Mouse (Mus musculus): ENCODE data around the gene Ddx41.
"Not testable (repeated sequence)": the region's sequence is repeated elsewhere in the genome, so short reads cannot be mapped to it uniquely, and the experiment has no call there.

Ddx41 gene

DNA sequence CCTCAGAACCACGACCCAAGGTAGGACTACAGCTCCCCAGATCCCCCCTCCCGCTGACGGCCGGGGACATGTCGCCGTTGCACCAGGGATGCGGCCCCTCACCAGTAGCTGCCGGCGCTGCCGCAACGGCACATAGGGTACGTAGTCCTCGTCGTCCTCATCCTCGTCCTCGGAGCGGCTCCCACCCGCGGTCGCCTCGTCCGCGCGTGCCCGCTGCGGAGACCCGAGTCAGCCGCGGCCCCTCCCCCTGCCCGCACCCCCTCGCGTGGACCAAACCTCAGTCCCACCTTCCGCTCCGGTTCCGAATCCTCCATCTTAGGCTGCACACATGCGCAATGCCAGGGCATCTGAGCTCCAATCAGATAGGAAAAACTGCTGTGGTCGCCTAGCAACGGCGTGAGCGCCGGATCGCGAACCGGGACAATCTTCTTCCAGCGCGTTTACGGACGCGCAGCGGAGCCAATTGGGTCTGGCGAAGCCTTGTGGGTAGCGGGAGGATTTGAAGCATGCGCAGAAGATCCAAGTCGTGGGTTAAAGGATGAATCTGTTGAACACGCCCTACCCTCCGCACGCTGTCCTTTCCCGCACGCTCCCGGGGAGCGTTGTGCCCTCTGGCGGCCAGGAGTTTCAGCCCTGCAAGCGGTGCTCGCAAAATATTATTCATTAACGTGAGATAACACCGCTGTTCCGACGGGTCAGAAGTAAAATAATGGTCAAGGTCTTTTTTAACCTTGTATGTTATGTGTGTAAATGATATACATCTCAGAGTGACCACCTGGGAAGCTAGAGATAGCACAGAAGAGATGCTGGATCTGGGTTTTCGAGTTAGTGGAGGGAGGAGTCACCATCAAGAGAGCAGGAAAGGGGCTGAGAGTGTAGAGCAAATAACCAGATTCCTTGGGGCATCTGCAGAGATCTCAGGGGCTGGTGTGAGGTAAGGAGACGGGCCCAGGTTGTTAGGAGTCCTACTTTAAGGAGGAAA is at the start of gene Ddx41:
TSS of gene Ddx41 (minus strand) at position 465 of the 982 bp plus-strand sequence.
- peak; percentile 100 for DNase-seq (ENCODE audit: low spot score)

DNA sequence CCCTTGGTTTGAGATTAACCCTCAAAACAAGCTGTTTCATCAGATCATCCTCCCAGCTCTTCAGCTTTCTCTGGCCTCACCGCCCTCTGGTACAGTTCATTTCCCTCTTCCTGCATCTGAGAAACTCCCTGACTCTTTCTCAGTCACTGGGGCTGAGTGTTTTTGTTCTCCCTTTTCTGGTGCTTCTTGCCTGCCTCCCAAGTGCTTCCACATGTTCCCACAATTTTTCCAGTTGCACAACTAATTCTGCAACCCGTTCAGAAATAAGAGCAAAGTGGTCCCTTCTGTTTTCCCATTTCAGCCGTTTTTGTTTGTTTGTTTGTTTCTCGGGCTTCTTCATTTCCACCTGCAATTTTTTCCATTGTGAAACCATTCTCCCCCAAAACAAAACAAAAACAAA is 41.6 kb upstream of the Ddx41 start:
- no peak for DNase-seq (ENCODE audit: low spot score)

DNA sequence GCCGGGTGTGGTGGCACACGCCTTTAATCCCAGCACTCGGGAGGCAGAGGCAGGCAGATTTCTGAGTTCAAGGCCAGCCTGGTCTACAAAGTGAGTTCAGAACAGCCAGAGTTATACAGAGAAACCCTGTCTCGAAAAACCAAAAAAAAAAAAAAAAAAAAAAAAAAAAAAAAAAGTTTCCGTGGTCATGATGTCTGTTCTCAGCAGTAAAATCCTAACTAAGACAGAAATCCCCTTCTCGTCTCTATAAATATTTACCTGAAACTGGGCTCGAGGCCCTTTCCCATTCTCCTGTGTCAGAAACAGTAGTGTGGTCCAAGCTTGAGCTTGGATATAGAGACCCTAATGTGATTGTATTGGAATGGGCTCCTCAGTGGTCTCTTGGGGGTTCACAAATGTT is 40.4 kb upstream of the Ddx41 start:
- not testable (repeated sequence) for DNase-seq (ENCODE audit: low spot score)

DNA sequence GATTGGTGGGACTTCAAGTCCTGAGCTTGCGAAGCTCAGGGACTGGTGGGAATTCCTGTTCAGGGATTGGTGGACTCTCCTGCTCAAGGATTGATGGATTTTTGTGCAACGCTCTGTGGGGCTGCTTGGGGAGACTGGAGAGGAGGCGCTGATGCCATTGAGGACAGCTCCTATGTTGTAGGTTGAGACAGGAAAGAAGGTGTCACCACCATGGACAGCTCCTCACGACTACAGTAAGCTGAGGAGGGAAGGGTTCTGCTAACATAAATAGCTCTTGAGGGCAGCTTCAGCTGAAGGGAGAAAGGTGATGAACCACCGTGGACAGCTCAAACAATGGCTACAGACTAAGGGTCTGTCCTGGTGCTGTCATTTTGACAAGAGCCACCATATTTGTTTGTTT is 39.5 kb upstream of the Ddx41 start:
- peak; percentile 15 for DNase-seq (ENCODE audit: low spot score)

DNA sequence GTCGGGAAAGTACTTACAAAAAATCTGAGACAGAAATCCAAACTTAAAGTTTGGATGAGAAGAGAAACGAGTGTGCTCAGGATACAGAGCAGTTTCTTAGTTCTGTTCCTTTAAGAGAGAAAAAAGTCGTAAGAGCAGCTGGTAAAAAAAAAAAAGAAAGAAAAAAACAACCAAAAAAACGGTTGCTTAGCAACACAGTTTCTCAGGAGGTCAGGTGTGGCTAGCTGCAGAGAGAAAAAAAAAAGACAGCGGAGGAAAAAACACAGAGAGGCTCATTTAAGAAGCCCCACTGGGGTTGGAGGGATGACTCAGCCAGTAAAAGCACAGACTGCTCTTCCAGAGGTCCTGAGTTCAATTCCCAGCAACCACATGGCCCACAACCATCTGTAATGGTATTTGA is 37.9 kb upstream of the Ddx41 start:
- DNase-seq (ENCODE audit: low spot score), result no peak

DNA sequence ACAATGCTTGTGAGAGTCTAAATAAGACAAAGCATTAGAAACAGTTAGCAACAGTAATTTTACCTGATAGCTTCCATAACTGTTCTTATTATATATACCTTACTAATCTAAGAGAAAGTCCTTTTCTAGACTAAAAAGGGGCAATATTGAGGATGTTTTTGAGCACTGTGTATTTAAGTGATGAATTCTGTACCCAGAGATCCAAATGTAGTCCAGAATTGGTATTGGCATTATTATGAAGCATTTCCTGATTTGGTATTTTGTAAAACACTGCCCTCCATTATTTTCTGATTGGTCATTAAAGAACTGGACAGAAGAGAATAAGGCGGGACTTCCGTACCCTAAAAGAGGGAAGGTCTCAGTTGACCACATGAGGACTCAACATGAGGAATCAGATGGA is 37.0 kb upstream of the Ddx41 start, which contains the start of gene Tmed9:
TSS of gene Tmed9 (plus strand) at position 301 of the 400 bp plus-strand sequence.
- DNase-seq (ENCODE audit: low spot score), result no peak

DNA sequence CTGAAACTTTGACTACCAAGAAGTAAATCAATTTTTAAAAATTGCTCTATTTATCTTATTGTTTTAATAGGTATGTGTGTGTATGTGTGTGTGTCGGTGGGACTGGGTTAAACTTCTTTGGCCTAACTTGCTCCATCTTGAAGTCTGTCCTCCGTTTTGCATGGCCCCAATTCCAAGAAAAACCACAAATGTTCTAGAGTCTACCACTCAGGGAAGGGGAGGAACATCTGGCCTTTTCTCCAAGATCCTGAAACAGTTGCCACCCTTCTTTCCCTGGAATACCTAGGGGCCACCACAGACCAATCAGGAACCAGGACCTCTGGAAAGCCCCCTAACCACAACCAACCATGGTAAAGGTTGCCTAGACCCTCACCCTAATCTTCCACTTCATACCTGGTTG is 35.5 kb upstream of the Ddx41 start:
- DNase-seq (ENCODE audit: low spot score), result no peak

DNA sequence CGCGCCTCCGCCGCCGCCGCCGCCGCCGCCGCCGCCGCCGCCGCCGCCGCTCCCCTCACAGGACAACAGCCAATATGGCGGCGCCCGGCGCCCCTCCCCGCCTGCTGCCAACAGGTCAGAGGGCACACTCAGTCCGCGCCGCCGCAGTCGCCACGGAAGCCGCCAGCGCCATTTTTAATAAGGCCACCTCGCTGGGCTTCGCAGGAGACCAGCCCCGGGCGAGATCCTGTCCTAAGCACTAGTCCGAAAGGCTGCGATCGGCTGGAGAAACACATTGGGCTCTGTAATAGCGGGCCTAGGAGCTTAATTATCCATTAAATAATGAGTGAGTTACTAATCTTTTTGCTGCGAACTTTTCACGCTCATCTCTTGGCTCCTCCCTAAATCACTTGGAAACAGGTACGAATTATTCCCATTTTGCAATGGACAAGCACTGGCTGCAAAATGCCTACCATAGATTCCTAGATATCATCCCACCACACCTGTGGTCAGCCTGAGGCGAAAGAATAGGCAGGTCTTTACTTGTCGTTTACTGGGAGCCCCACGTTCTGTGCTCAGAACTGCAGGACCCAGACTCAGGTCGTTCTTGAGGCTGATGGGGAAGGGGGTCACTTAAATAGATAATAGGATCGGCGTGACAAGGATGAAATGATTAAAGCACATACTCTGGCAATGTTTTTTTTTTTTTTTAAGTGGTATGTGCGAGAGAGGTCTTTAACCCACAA is 34.7 kb upstream of the Ddx41 start, which contains the start of gene Fam193b:
TSS of gene Fam193b (minus strand) at position 94 of the 725 bp plus-strand sequence.
- DNase-seq (ENCODE audit: low spot score), result peak; percentile 96

DNA sequence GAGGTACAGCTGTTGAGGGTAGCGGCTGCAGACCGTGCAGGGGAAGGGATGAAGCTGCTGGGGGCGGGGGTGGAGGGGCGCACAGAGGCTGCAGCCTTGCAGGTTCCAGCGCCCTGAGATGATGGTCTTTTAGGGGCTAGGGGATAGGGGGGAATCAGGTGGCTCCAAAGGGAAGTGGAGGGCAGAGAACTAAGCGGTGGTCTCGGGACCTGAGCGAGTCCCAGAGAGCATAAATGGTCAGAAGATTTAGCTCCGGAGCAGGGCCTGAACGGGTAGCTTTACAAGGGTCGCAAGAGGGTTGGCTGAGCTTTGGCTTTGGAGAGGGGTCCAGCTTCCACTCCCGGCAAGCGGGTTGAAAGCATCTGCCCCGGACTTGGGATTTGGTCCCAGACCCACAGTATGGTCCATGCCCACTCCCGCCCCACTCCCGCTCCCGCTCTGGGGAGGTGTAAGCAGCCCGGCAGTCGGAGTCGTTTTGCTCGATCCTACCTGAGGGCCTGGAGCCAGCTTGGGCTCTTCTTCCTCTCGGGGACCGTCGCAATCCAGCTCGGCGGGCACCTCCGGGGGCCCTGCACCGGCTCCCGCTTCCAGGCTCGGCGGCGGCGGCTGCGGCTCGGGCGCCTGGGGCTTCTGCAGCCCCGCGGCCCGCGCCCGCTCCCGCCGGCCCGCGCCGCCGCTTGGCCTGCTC is 34.0 kb upstream of the Ddx41 start:
- peak; percentile 21 for DNase-seq (ENCODE audit: low spot score)

DNA sequence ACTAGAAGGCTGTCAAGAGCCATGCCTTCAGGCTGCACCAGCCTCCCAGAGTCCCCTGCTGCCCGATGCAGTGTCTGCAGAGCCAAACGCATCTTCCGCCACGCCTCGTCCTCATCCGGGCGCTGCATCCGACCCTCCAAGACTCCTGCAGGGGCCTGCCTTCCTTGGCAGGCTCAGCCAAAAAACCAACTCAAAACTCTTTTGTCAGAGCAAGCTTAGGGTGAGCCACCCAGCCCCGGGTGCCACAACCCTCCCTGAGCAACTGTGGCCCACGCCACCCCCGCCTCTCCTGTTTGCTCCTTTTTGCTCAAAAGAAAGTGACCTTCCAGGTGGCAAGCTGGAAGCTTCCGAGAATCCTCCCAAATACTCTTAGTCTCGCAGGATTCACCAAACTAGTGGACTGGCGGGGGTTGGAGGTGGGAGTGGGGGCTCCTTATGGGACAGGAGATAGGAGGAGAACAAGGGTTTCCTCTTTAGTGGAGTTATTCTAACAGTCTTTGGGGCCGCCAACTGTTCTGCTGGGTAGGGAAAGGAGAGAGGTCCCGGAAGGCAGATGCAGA is 33.3 kb upstream of the Ddx41 start:
- DNase-seq (ENCODE audit: low spot score), result peak; percentile 53

DNA sequence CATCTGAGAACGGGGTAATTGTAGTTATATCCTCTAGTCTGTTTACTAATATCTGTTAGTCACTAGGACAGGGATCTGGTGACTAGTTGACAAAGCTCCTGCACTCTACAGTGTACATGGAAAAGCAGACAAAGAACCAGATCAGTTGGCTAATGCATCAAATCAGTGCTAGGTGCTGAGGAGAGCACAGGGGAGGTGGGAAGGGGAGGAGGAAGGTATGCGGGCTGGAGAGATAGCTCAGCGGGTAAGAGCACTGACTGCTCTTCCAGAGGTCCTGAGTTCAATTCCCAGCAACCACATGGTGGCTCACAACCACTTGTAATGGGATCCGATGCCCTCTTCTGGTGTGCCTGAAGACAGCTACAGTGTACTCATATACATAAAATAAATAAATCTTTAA is 32.1 kb upstream of the Ddx41 start:
- DNase-seq (ENCODE audit: low spot score), result not testable (repeated sequence)

DNA sequence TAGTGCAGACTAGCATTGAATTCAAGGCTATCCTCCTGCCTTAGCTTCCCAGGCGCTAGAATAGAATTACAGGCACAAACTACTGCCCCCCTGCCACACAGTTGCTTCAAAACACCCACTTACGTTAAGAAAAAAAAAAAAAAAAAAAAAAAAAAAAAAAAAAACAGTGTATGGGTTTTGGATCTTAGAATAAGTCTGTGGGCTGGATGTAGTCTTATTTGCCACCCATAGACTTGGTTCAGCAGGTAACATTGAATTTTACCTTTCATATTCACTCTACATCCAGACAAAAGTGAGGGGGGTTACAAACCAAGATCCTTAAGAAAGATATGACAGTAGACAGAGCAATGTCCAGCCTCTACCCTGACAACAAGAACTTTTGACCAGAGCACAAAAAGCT is 31.5 kb upstream of the Ddx41 start:
- DNase-seq (ENCODE audit: low spot score), result no peak

DNA sequence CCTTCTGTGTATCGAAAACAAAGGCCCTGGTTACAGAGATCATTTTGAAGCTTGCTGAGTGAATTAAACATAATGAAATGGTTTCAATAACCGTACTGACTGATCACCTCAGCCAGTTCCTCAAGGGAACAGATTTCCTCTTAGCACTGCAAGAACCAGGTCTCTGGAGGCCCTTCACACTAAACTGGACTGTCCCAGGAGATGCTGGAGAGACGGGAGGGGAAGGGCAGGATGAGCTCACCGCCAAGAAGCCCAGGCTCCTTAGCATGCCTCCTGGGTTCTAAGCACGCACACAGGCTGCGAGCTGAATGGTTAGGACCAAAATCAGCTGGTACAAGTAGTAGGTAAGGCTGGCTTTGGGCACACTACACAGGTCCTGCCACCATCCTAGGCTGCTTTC is 30.5 kb upstream of the Ddx41 start:
- DNase-seq (ENCODE audit: low spot score), result no peak

DNA sequence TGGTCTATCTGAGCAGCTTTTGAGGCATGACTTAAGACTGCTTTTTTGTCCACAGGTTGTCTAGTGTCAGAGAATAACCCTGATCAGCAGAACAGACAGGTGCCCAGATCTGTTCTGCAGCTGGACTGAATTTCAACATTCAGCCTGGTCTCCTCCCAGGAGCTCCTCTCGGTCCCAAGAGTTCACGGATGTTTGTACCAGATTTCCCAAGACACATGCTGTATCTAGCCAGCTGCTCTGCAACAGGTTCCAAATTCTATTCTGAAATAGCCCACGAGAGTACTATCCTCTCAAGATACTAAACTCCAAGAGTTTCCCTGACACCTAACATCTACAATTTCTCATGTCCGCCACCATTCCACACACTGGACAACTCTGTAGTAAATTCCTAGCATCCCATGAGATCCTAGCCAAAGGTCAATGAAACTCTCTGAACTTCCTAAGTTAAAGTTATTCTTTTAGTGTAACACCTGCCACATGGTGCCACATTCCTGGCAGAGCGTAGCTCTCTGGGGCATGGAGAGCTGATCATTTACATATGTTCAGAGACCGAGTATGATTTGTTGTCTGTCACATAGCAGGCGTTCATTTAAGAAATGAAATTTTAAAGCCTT is 26.9 kb upstream of the Ddx41 start:
- DNase-seq (ENCODE audit: low spot score), result no peak

DNA sequence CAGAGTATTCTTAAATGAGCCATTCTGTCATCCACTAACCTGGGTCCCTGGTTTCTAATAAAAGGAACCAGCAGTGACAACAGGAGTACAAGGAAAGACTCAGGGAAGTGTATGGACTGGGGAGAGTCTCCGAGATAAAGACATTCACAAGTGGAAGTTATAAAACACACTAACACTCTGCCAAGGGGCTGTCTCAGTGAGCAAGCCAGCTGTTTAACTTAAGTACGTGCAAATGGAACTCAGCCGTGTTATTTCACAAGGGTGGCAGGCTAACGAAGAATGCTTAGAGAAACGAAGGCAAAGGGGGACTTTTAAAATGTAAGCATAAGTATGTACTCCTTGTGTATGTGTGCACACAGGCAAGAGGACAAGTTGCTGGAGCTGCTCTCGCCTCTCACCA is 21.0 kb upstream of the Ddx41 start:
- DNase-seq (ENCODE audit: low spot score), result no peak

DNA sequence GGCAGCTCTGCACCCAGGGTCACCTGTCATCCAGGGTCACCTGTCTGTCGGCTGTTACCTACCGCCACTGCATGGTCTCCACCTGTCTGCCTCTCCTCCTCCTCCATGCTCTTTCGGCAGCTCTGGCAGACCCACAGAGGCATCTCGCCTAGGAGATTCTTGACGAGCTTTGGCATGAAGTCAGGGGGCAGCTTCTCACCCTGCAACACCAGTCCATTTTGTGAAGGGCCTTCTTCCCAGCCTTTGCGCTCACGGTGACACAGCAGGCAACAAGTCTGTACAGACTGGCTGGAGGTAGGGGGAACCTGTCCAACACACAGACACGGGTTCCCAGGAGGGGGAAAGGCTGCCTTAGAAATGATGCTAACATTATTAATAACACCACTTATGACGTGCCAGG is 19.5 kb upstream of the Ddx41 start:
- no peak for DNase-seq (ENCODE audit: low spot score)

DNA sequence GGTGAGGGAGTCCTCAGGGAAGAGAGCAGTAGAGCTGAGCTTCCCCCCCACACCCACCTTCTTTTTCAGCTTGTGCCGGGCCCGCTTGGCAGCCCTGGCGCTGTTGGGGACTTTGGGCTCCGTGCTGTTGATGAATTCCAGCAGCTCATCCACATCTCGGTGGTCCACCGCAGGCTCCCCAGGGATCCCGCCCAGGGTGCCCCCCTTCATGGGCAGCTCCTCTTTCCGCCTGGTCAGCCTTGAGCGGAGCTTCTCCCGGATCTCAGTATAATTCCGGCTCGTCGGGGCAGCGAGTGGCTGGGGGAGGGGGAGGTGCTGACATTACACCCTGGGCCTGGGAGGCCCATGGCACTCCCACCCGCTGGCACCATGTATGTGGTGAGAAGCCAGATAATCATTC is 12.6 kb upstream of the Ddx41 start:
- DNase-seq (ENCODE audit: low spot score), result no peak

DNA sequence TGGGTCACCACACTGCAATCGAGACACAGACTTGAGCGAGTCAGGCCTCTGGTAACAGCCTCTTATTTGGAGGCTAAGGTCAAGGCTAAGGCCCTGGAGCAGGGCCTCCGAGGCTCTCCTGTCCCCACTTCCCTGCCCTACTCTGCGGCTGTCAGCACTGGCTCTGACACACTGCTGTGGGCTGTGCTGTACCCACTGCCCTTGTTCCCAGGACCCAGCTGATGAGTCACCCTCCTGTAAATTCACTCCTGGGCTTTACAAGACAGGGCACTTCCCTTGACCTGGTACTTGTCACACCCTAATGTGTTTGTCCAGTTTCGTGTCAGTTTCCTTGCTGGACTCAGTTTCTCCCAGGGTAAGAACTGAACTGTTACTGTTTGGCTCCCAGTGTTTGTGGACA is 12.0 kb upstream of the Ddx41 start:
- DNase-seq (ENCODE audit: low spot score), result no peak

DNA sequence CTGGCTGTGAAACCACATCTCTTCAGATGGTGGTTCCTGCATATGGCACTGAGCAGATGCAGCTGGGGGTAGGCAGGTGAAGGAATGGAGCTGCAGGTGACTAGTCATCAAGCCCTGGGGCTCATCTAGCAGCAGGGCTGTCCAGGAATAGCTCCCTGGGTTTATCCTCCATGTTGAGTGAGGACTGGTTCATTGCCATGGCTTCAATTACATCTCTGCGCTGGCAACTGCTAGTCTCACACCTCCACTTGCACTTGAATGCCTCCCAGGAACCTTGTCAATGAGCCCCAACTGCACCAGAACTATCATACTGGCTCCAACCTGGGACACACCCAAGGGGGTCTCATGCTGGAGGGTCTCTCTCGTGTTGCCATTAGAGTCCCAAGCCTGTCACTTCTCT is 11.5 kb upstream of the Ddx41 start:
- DNase-seq (ENCODE audit: low spot score), result no peak

DNA sequence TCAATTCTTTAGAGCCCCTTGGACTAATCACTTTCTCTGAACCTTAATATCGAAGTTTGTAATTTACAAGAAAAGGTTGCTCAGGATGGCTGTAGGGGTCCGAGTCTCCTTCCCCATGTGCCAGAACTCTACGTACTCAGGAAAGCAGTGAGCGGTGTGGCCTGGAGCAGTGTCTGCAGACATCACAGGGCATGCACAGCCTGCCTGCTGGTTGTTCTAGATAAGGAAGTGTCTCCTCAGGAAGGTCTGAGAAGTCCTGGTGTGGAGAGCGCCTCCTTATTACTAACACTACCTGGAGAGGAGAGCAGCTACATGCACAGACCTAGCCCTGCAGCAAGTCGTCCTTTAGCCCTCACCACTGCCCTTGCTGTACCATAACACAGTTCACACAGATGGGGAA is 8.3 kb upstream of the Ddx41 start:
- DNase-seq (ENCODE audit: low spot score), result no peak

DNA sequence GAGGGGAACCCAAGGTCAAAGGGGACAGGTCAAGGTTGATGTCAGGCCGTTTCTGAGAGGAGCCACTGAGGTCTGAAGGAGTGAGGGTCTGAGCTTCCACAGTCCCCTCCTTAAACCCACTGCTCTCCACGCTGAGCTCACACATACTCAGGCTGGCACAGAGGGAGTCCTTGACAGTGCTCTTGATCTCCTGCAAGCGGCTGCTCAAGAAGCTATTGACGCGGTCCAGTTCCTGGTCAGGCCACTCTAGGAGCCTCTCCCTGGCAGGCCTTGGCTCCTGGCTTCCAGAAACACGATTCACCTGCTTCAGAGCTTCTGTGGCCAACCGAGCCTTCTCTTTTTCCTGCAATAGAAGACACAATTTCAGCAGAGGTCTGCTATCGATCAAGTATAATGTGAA is 7.0 kb upstream of the Ddx41 start:
- DNase-seq (ENCODE audit: low spot score), result no peak

DNA sequence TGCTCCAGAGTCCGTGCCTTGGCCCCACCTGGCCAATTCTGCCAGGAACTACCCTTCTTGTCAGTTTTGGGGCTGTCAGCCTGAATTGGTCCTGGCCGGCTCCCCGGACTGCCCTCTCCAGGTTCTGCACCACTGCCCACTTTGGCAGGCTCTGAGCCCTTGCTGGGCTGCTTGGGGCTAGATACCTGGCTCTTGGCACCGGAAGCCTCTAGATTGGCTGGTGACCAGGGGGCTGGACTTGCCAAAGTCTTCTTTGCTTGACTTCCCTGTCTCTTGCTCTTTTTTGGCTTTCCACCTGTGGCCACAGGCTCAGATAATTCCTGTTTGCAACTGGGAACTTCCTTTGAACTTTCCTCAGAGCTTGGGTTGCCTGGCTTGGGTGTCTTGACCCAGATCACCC is 6.4 kb upstream of the Ddx41 start:
- no peak for DNase-seq (ENCODE audit: low spot score)

Data from embryo, embryonic 10 days (tissue).